Mouse (Mus musculus) kidney, postnatal 4 days (tissue): ENCODE measurements at regions not wholly inside any gene's neighbourhood (a gene's known extent, or its start where the extent isn't known, plus 50 kb on each side); places are given as distances from the start of the nearest gene placed in this dataset.
A peak's percentile ranks its signal among the peaks of the same experiment; 100 is the strongest.

Experiments
- DNase-seq, 2 experiments: peaks; one replicate each; pipeline ENCODE4 v3.0.0; 2021; ENCODE audit warnings: mixed read lengths in 2 of 2

- DNase-seq, result no peak
Observed at GRCm38 (mm10) chr3:17772886-17773285, 175.3 kb upstream of the Cypt12 start.

DNA sequence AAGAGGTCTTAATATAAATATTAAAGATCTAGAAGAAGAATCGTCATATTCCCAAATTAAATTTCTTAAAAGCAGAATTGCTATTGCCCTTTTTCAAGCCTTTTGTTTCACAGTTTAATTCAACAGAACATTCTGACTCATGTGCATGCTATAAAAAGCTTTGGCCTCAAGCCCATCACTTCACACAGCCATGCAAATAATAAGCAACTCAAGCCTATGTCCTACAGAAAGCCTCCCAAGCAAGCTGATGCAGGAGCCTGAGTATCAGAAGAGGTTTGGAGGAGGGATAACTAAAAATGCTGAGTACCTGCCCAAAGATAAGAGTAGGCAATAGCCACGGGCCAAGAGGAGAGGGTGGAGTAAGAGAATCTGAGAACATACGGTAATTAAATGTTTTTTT, 169.1 kb upstream of the Cypt12 start:
- DNase-seq, result no peak

- no peak for DNase-seq
Observed at GRCm38 (mm10) chr3:17784076-17784475, 164.1 kb upstream of the Cypt12 start.

GRCm38 (mm10) chr3:17784587-17784986, 163.6 kb upstream of the Cypt12 start:
- DNase-seq, result no peak

- DNase-seq, result no peak
Observed at GRCm38 (mm10) chr3:17785106-17786022, 162.8 kb upstream of the Cypt12 start.

DNA sequence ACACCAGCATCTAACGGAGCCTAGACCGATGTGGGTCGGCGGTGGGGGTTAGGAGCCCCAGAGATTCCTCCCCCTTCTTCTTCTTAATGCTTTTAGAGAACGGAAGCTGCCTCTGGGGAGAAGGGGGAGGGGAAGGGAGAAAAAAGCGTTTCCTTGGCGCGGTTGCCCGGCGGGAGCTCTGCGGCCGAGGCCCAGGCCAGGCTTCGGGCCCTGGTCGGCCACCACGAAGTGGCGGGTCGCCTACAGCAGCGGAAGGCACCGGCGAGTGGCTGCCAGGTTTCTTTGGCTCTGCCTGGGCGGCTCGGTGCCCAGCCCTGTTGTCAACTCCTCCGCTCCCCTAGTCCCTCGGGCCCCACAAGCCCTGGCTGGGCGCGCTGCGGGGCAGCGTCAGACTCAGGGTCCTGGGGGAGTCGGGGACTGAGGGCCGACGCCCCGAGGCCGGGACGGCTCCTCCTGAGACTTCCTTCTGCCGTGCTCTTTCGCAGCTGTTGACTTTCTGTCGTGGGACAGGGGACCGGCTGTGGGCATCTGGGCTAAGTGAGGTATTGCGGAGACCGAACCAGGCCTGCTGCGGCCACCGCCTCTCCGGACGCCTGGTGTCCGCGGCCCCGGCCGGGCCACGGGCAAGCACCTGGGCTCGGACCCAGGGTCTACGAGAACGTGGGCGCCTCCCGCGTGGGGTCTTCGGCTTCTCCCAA, 162.0 kb upstream of the Cypt12 start:
- peak; percentile 16 to 24 for DNase-seq

DNA sequence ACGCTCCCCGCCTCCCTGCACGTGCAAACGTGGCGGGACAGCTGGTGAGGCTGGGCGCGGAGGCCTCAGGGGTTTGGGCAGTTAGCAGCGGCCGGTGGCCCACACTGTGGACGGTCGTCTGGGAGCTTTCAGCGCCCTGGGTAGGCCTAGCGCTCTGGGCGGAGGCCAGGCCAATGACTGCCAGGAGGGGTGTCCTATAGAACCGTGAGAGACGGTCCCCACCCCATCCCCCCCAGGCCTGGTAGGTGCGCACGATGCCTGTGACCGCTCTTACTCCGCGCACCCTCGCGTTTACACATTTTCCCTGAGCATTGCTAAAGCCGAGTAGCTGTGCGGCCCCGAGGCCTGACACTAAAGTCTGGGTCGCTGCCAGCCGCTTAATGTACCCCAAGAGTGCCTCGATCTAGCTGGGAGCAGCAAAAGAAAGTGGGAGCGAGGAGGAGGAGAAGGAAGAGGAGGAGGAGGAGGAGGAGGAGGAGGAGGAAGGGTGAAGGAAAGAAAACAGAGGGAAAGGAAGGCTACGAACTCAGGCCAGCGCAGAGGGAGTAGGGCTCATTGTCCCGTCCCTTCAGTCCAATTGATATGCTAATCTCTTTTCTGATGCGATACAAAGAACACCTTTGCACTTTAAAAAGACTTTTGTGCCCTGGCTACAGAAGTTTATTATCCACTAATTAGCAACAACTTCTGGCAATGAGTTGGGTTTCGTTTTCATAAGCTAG, 161.3 kb upstream of the Cypt12 start:
- DNase-seq, result no peak

DNA sequence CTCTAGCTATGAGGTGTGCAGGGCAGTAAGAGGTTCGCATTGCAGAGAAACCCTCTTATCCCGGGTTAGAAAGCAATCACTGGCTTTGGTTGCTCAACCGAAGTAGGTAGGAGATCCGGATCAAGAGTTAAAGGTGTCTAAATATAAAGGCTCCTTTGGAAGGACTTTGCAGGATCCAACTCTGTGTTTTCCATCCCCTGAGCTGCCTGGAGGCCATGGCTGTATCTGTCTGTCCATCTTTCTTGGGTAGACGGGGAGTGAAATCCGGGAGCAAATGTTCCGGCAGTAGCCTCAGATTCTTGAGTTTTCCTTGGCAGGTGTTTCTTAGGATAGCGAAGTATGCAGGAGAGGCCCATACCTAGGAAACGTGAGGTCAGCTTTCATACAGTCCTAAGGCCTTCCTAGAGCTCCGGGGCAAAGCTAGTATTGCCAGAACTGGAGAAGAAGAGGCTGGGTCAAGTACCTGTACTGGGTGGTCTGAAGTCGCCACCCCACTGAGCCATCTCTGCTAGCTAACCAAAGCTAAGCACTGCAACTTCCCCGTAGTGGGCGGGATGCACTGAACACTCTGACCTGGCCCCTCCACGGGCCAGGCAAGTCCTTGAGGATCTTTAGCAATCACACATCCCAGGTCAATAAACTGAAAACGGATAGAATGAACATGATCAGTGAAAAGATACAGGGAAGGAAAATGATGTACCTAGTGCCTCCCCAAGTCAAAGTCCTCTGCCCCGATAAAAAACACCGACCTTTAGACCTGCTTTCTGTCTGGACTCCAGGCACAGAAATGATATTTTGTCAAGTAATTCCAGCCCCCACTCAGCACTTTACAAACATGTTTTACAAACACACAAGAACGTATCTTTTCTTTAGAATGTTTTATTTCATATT, 160.5 kb upstream of the Cypt12 start:
- DNase-seq, result no peak

DNA sequence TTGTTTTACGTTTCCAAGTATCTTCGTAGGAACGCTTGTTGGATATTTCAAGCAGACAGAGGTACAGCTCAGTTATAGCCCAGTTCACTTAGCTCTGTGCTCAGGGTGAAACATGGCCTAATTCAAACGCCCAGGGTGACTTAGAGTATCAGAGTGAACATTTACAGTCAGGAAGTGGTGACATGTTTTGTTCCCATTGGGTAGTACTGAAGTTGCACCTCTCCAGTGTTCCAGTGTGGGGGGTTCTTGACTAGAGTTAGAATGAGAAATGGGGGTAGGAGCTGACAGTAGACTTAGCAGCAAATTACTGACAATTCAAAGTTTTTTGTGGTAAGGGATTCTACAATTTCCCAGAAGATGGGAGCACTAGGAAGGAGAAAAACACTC, 159.9 kb upstream of the Cypt12 start:
- DNase-seq, result no peak

GRCm38 (mm10) chr3:17788778-17789299, 159.4 kb upstream of the Cypt12 start:
- no peak for DNase-seq

DNA sequence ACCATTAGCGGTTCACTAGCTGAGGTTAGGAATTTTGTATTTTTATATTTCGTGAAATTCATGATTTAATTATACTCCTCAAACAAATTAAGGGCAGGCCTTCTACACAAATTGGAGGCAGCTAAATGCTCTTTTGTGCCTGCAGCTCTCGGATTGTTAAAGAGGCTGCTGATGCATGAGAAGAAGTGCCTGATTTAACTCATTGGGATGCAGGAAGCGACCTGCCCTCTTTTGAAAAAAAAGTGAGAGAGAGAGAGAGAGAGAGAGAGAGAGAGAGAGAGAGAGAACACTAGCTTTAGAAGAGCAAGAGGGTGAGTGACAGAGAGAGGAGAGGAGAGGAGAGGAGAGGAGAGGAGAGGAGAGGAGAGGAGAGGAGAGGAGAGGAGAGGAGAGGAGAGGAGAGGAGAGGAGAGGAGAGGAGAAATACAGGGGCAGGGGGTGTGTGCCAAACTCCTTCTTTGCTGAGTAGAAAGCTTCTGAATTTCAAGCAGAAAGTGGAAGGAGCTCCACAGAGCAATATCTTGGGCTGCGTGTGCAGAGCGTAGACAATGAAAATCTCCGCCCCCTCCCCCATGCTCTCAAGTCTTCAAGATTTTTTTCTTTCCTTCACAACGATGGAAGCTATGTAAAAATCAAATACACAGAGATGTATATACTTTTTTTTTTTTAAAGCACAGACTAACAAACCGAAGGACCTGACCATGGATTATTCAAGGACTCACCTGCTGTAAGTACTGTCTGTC, 158.6 kb upstream of the Cypt12 start:
- DNase-seq, result no peak

- no peak for DNase-seq
Observed at GRCm38 (mm10) chr3:17790331-17790730, 157.9 kb upstream of the Cypt12 start.

DNA sequence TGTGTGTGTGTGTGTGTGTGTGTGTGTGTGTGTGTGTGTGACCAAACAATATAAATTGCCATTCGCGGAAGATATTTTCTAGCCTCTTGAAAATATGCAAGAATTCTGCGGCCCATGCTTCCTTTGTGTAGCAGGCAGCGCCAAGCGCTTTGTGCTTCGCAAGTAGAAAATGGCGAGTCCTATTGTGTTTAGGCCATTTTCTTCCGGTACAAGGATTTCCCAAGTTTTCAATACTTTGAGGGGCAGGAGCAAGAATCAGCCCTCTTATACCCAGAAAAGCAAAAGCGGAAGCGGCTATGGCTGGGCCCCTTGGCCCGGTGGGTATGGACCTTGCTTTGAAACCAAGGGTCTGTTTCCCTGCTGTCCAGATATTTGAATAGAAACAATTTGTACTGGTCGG, 157.4 kb upstream of the Cypt12 start:
- no peak for DNase-seq

DNA sequence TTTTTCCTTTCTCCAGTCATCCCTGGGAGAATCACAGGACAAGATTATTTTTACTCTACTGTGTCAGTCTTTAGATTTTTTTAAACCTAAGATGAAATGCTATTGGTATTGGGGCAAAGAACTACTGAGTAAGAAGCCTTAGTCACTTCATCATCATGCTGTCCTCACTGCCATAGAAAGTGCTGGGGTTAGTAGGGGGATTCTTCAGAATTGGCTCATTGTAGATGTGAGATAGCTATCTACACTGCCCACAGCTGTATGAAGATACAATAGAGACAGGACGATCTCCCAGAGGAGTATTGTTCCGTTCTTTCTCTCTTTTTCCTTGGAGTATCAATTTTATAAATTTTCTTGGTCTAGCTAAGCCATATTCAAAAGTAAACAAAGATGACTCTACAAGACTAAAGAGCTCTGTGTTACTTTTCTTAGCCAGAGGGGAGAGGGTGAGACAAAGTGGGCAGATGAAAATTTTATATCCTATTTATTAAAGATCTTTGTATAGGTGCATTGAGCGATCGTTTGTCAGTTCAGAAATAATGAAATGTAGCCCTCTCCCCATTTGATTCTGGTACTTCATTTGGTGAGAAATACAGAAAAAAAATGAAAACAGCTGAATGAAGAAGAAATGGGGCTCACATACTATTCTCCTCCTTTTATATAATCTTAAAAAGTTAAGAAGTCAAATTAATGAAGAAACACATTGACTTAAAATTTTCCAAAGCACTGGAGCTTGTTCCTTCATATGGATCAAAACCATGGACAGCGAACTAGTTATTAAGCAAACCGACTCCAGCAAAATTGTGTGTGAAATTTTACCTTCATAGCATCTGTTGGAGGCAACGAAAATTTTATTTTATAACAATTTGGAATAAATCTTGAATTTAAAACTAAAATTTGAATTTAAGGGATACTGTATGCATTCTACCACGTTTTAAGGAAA, 156.6 kb upstream of the Cypt12 start:
- DNase-seq, result no peak

- DNase-seq, result no peak
Observed at GRCm38 (mm10) chr3:17792537-17793039, 155.6 kb upstream of the Cypt12 start.

DNA sequence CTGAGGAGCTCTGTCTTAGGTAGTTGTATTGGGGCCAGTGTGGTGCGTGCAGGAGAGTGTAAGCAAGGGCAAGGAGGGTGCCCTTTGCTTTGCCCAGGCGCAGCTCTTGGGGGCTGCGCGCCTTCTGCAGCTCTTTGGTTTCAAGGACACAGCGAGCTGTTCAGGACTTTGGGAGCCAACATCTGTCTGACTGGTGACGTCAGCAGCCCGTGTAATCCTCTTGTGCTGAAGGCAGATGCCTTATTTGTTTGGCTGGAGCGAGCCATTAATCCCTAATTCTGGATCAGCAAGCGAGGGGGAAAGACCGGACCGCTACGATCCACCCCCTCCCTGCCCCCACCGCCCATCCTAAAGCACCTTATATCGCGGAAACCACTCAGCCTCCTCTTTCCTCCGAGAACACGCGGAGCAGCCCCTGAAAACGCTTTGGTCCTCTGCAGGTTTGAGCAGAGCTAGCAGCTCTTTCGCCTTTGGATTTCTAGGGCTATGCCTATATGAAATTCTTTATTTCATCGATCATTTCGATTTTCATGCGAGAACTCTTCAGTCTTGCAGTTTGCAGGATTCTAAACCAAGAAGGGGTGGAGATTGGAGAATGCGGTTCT, 154.5 kb upstream of the Cypt12 start:
- no peak for DNase-seq

GRCm38 (mm10) chr3:17794251-17795061, 153.8 kb upstream of the Cypt12 start:
- no peak for DNase-seq
